Mouse (Mus musculus) adrenal gland, postnatal 4 days (tissue): Measurements from ENCODE around the gene Odf3l2. TPM values are rescaled to one million over a fixed set of nuclear protein-coding genes. Genes with fewer than 3 reads are reported as not detected.

ENCODE experiments used
- DNase-seq, 2 experiments: peaks; one replicate each; pipeline ENCODE4 v3.0.0; 2021 to 2022; ENCODE audit warnings: low spot score in 2 of 2, mixed read lengths in 2 of 2
- total RNA-seq, 2 experiments: library from RNA; stranded (reverse); gene quantifications; 2 replicates each; pipeline ENCODE4 v1.2.3; 2021

The Odf3l2 gene
- total RNA-seq, 2 experiments from 2014 or later = not detected

DNA sequence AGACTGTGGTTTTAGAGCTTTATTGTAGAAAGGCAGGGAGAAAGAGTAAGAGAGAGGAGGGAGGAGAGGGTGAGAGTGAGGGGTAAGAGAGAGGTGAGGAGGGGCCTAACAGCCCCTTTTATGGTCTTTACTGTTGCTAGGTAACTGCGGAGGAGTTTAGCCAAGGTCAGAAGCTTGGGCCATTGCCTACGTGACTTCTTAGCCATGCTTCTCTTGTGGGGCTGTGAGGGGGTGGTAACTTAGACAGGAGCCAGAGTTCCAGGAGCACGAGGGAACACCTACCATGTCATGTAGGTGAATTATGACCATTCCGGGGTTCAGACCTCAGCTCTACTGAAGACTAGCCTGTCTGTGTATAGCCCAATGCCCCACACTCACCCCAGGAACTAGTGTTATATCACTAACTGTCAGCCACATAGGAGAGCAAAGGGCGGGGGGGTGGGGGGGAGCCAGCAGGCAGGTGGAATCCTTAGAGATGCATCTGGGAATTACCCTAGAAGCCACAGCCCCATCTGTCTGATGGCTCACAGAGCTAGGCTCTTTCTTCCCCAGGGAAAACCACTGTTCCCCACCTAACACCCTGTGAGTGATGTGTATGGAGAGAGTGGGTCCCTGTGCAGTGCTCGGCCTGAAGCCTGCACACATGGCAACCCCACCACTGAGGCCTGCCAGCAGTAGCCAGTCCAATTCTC lies 26.0 kb upstream of the Odf3l2 start:
- no peak for DNase-seq

DNA sequence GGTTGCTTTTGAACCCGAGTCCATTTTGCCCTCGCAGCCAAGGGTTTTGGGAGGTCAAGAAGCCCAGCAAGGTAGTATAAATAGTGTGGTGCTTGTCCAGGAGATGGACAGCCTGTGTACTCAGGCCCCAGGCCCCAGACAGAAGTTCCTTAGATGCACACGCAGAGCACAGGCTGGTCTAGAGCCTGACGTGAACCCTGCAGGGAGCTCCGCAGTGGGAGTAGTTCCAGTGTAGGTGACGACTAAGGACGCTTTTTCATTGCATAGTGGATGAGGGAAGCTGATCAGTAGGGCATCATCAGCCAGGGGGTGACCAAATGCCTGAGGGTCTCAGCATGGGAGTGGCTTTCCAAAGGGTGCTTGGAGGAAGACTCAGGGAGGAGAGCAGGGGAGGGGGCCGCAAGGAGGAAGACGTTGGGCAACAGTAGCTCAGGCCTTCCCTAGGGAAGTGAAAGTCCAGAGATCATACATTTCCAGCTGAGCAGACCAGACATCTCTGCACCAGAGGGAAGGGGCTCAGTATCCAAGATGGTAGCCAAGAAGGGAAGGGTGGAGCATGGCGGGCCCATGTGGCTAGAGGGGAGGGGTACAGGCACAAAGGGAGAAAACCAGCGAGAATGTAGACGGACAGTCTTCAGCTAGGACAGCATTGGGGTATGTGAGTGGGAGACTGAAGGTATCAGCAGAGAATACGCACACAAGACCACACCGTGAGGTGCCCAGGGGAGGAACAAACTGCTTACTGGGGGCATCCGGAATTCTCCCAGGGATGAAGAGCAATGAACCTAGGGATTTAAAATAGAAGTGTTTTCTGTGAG lies 24.7 kb upstream of the Odf3l2 start:
- no peak for DNase-seq

DNA sequence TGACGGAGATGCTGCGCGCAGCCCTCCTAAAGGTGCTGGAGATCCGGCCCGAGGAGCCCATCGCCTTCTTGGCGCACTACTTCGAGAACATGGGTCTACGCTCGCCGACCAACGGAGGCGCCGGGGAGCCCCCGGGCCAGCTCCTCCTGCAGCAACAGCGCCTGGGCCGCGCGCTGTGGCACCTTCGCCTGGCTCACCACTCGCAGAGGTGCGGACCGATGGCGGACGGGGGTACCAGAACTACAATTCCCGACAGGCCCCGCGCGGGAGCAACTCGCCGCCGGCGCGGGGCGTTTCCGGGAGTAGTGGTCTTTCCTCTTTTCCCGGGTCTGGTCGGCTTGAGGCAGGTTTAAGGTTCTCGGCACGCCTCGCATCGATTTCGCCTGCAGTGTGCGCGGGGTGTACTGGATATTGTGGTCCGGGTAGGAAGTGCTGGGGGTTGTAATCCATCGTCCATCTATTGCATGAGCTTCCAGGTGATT lies 24.1 kb upstream of the Odf3l2 start:
- peak; percentile 40 to 43 for DNase-seq

DNA sequence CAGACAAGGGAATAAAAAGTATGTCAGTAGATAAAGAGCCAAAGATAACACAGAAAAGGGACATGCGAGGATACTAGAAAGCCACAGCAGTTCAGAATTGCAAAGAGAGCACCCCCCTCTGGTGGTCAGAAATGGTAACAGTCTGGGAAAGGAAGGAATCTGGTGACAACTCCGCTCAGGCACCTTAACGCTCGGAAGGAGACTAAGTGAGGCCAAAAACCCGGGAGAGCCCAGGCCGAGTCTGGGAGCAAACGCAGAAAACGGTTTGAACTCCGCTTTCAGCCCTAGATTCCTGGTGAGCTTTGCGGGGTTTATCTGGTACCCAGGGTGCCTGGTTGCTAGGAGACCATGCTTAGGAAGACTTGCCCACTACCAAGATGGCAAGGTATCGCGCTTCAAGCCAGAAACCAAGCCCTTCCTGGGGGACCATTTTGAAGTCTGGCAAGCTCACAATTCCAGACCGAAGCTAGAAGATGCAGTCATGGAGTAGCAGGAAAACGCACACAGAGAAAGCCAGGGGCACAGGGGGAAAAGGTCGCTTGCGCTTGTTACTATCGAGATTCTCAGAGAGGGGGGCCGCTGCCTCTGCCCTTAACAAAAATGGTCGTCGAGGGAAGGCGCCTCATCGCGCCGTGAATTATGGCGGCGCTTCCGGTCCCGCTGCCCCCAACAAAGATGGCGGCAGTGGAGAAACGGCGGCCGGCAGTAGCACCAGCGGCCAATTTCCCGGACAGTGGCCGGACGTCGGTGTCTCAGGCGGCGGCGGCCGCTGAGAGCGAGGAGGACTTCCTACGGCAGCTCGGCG lies 23.4 kb upstream of the Odf3l2 start, which contains the start of gene Tpgs1:
Gene Tpgs1, plus strand, starts transcription at position 599 of the 805 bp plus-strand sequence.
- DNase-seq = peak; percentile 69 to 79

DNA sequence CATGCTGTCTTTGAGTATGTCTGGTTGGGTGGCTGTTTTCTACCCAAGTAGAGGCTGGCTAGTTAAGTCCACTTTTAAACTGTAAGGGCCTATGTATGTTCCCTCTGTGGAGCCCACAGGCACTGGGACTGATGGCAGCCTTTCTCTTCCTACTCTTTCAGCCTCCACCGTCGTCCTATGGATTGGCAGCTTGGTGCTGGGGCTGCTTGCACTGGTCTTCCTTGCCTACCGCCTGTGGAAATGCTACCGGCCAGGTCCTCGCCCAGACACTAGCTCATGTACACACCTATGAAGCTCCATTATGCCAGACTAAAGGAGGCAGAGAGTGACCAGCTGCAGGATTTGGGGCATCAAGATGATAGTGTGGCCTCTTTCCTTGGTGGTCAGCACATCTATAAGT lies 22.5 kb upstream of the Odf3l2 start:
- no peak for DNase-seq

DNA sequence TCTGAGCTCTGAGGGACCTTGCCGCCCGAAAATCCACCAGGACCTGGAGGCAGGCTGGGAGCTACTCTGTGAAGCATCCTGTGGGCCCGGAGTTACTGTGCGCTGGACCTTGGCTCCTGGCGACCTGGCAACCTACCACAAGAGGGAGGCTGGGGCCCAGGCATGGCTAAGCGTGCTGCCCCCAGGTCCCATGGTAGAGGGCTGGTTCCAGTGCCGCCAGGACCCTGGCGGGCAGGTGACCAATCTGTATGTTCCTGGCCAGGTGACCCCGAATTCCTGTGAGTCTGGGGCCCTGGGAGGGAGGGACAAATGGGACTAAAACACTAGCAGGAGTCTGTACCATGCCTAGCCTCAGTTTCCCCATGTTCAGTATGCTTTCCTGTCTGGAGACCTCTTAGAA lies 21.0 kb upstream of the Odf3l2 start:
- no peak for DNase-seq

DNA sequence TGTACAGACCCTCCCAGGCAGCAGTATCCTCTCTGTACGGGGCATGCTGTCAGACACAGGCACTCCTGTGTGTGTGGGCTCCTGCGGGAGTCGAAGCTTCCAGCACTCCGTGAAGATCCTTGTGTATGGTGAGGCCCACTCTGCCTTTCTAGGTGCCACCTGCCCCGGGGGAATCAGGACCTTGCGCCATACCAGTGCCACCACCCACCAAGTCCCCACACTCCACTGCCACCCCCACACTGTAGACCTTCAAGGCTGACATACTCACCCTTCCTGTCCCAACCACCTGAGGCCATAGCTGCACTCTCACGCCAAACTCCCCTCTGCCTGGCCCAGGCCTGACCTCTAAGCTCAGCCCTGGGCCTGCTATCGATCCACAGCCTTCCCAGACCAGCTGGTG lies 19.5 kb upstream of the Odf3l2 start:
- no peak for DNase-seq

DNA sequence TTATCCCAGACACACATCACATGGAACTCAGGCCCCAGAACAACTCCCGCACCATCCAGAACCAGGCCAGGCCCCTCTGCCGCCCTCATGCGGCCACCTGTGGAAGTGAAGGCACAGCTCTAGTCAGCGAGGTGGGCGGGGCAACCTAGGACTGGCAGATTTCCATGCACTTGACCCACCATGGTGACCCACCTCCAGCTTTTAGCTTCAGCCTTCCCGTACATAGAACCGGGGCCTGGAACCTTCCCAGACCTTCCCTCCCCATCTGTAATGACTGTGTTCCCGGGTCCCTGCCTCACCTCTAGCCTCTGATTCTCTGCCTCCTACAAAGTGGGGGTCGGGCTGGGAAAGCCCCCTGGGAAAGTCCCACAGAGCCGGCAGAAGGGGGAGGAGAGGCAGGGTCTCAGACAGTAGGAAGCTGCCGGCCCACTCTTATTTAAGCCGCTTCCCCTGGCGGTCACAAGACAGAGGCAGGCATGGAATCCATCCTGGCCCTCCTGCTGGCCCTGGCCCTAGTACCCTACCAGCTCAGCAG lies 18.7 kb upstream of the Odf3l2 start, which contains the start of gene Madcam1:
Gene Madcam1, plus strand, starts transcription at position 429 of the 535 bp plus-strand sequence.
- DNase-seq = peak in 1 of 2 experiments; percentile 52

DNA sequence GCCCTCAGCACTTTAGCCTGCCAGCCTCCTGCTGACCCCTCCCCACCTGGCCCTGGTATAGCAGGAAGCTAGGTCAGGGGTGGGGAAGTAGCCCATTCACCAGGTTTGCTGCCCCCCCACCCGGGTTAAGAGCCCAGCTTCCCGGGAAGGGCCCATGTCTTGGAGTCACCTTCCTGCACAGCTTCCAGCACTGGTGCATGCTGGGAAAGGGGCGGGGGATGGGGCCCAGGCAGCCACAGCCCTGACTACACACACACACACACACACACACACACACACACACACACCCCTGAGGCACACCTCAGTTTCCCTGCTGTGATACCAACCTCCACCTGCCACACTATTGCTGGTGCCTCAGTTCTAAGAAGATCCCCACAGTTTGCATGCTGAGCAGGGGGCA lies 16.3 kb upstream of the Odf3l2 start:
- no peak for DNase-seq

DNA sequence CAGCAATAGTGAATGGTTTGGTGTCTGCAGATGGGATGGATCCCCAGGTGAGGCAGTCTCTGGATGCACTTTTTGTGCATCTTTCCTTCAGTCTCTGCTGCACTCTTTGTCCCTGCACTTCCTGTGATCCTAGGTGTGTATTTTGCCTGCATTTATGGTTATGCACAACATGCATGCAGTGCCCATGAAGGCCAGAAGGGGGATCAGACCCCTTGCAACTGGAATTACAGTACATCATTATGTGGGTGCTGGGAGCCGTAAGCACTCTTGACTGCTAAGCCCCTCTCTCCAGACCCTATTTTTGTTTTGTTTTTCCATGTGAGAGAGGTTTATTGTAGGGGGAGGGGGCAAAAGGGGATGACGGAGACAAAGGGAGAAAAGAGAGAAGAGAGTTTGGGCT lies 14.8 kb upstream of the Odf3l2 start:
- DNase-seq = no peak

DNA sequence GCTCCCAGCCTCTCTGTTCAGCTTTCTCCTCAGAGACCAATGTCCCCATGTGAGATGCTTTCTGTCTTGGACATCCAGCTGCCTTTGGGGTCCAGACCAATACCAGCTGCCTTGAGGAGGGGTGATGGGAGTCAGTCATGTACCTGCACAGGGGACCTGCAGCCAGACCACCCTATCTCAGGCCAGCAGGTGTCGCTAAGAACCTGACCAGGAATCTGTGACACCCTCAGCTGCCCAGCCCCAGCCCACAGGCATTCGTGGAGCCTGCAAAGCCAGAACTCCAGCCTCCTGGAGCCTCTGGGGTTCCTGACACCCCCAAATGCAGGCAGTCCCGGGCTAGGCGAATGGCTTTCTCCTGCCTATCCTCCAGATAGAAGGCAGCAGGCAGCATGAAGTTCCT lies 13.3 kb upstream of the Odf3l2 start:
- DNase-seq = no peak

DNA sequence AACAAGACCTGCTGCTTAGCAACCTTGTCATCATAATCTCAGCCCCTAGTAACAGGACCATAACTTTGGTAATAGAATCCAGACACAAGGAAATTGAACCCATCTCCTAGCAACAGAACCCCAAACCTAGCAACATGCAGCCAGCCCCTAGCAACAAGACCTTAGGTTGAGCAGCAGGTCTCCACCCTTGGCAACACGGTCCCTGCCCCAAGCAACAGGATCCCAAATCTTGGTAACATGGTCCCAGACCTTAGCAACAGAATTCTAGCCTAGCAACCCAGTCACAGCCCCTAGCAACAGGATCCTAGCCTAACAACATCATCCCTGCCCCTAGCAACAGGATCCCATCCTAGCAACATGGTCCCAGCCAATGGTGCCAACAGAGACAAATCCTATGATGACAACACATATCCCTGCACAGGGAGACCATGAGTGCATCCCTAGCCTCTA lies 9.4 kb upstream of the Odf3l2 start:
- no peak for DNase-seq

DNA sequence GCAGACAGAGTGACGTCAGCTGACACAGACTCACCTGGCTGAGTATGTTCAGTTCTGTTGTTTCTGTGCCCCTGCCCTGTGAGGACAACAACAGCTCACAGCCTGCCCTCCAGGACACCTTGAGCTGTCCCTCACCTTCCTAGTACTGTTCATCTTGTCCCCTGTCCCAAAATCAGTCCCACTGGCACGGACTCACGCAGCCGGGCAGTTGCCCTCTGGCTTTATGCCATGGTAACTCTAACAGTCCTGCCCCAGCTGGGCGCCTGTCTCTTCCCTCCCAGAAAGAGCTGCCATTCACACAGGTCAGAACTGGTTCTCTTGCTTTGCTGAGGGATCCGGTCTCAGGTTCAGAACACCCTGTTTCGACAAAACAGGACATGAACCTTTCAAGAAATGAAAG lies 7.3 kb upstream of the Odf3l2 start:
- no peak for DNase-seq

DNA sequence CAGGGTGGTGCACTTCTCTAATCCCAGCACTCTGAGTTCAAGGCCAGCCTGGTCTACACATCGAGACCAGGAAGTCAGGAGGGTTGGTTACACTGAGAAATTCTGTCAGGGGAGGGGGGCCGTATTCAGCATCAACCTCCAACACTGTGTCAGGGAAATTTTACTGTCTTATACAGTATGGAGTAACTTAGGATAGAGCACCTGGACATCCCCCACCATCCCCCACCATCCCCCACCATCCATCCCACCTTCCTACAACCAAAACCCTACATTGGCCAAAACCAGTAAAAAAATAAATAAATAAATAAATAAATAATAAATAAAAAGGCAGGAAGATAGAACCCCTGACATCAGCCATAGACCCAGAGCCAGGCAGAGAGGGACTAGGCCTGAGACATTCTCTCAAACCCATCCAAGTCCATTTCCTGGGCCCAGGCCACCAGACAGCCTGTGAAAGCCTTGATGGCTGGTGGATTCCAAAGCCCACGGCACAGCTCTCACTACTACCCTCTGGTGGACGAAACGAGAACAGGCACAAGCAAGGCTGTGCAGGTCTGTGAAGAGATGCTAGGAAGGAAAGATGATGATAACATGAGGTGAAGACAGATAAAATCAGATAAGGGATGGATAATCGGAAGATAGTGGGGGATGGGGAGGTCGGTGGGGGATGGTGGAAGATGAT lies 3.7 kb upstream of the Odf3l2 start:
- peak in 1 of 2 experiments; percentile 44 for DNase-seq

DNA sequence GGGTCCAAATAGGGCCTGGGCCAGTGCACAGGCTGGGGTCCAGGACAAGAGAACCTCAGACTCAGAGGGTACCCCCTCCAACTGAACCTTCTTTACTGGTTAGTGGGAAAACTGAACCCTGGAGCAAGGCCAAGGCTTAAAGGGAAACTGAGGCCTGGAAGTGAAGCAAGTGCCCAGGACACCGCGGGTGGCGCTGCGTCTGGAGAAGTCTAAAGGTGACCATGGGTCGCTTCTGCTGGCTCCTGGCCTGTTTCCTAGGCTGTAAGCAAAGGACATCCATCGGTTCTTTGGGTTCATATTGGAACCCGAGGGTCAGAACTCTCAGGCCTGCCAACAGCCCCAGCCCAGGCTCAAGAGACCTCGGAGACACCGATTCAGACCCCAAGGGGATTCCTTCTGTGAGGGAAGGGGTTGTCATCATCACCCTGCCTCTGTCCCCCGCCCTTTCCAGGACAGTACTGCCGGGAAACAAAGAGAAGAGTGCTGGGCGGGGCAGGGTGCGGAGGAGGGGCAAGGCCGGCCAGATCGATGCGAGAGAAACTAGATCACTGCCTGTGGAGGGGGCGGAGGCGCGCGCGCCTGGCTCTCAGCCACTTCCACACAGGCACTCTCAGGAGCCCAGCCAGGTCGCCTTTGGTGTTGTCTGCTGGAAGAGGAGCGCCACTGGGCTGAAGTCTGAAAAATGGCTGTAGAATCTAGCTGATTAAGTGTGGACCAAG lies 6.9 kb downstream of the Odf3l2 start:
- DNase-seq = no peak

DNA sequence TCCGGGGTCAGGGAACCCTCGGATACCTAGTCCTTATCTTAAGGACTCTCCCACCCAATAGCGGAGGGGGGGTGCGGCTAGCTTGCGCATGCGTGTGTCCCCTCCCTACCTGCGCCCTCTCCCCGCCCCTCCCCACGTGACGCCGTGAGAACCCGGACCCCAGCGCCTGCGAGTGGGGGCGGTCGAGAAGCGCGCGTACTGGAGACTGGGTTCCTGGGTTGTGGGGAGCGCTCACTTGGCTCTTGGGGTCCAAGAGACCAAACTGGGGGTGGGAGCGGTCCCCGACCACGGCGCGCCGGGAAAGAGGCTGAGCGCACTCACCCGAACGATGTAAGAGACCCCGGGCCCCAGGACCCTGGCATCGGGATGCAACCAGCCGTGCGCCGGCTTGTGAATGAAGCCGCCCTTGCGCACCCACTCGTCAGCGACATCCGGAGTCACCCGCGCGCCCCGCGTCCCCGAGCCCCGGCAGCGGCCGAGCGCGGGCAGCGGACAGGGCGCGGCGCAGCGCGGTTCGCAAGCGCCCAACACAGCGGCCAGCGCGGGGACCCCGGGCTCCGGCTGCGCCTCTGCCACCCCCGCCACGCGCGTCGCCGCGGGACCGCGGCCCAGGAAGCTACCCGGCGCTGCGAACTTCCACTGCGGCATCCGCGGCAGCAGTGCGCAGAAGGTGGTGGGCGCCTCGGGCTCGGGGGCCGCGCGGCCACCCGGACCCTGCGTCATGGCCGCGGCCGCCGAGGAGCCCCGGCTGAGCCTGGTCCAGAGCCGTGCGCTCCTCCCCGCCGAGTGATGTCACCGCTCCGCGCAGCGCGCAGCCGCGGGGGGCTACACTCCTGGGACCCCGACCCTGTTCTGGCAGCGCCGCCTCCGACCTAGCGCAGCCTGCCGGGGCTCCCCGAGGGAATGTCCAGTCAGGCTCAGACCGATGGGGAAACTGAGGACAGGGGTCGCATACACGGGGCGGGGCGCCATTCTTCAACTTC lies 8.1 kb downstream of the Odf3l2 start, which contains the start of gene Shc2:
Gene Shc2, minus strand, starts transcription at position 791 of the 983 bp plus-strand sequence.
- no peak for DNase-seq

DNA sequence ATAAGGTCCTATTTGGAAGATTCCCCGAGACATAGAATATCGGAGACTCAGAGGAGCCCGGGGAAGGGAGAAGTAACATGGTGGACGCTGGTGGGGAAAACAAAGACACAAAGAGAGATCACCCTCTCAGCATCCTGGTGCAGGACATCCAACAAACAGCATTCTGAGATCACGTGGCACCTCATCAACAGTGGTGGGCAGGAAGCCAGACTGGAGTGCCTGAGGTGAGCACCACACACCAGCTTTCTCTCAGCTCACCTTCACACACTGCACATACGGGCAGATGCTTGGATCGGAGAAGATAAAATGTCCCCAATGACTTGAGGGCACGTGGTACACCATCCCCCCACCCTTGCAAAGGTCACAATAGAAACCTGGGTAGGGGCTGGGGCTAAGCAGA lies 9.3 kb downstream of the Odf3l2 start:
- DNase-seq = no peak

DNA sequence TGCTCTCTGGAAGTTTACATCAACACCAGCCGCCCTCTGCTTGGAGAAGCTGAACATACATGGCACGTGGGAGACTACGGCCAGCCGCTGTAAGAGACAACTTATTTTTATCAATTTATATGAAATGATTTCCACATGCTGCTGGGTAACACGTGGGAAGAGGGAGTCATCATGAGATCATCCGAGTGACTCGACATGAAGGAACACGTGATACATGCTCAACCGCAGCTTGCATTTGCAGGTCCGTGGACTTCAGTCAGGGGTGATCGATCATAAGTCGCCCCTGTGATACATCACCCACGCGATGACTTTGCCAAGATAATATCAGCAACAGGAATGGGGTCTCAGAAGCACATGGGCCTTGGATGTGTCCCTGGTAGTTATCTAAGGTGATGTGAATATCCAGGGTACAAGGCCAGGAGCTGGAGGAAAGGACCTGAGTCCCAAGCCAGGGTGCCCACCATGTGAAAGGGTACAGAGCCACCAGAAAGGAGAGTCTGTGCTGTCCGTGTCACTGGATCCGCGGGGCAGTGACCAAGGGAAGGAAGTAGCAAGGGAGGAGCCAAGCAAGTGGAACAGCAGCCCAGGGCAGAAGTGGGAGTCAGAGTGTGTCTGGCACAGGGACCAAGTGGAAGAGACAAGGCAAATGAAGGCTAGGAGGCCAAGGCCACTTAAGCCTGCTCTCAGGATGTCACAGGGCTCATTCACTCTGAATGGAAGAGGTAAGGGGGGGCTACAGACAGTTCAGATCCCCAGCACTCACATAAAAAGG lies 12.3 kb downstream of the Odf3l2 start:
- no peak for DNase-seq
